Mouse (Mus musculus): ENCODE data around the gene Ccl22. TPM values are rescaled to one million over a fixed set of nuclear protein-coding genes. Genes with fewer than 3 reads are reported as not detected.

Gene Ccl22
- polyA plus RNA-seq, 1 experiment, result not detected

GRCm38 (mm10) chr8:94778036-94778435, 32.6 kb downstream of the Ccl22 start:
- 75% methylated on average over 10 of the region's 10 CpGs for WGBS
- Histone ChIP-seq H3K4me3 (replicated peaks; ENCODE audit: control insufficient read depth, low read depth, low read length) (no peak overlapping the region), H3K27ac (ENCODE audit: control insufficient read depth, insufficient read depth, low read depth, low read length, poor library complexity) (no peak overlapping the region), H3K4me1 (ENCODE audit: control insufficient read depth, insufficient read depth, low read length) (no peaks in the 10 kb centered on the region; the same call in 1 of the 2 replicates)
- TF ChIP-seq POLR2A (IDR thresholded peaks at IDR 0.05; ENCODE audit: borderline replicate concordance, control insufficient read depth, low read depth, low read length) (no peak), CTCF (IDR thresholded peaks at IDR 0.05; ENCODE audit: control insufficient read depth, insufficient read depth, low read length) (no peak)

- H3K27ac ChIP-seq (ENCODE audit: control insufficient read depth, insufficient read depth, low read depth, low read length, poor library complexity), result no peak overlapping the region
- no peaks in the 10 kb centered on the region; the same call in 1 of the 2 replicates for H3K4me1 ChIP-seq (ENCODE audit: control insufficient read depth, insufficient read depth, low read length)
- no peak overlapping the region for H3K4me3 ChIP-seq (replicated peaks; ENCODE audit: control insufficient read depth, low read depth, low read length)
- TF ChIP-seq POLR2A (IDR thresholded peaks at IDR 0.05; ENCODE audit: borderline replicate concordance, control insufficient read depth, low read depth, low read length), result no peak
- no peak for TF ChIP-seq CTCF (IDR thresholded peaks at IDR 0.05; ENCODE audit: control insufficient read depth, insufficient read depth, low read length)
- 5% methylated on average over 5 of the region's 5 CpGs for WGBS
Measured at GRCm38 (mm10) chr8:94778473-94778872, 33.1 kb downstream of the Ccl22 start.

- 5% methylated on average over 10 of the region's 10 CpGs for WGBS
- Histone ChIP-seq H3K27ac (ENCODE audit: control insufficient read depth, insufficient read depth, low read depth, low read length, poor library complexity) (no peak overlapping the region), H3K4me1 (ENCODE audit: control insufficient read depth, insufficient read depth, low read length) (no peaks in the 10 kb centered on the region; the same call in 1 of the 2 replicates), H3K4me3 (replicated peaks; ENCODE audit: control insufficient read depth, low read depth, low read length) (no peak overlapping the region)
- TF ChIP-seq CTCF (IDR thresholded peaks at IDR 0.05; ENCODE audit: control insufficient read depth, insufficient read depth, low read length), result no peak
Measured at GRCm38 (mm10) chr8:94778895-94779533, 33.6 kb downstream of the Ccl22 start.

- no peak overlapping the region for H3K4me3 ChIP-seq (replicated peaks; ENCODE audit: control insufficient read depth, low read depth, low read length)
- WGBS, result 68% methylated on average over 16 of the region's 16 CpGs
- H3K4me1 ChIP-seq (ENCODE audit: control insufficient read depth, insufficient read depth, low read length), result no peaks in the 10 kb centered on the region; the same call in 1 of the 2 replicates
- TF ChIP-seq CTCF (IDR thresholded peaks at IDR 0.05; ENCODE audit: control insufficient read depth, insufficient read depth, low read length) (no peak), POLR2A (IDR thresholded peaks at IDR 0.05; ENCODE audit: borderline replicate concordance, control insufficient read depth, low read depth, low read length) (no peak)
- H3K27ac ChIP-seq (ENCODE audit: control insufficient read depth, insufficient read depth, low read depth, low read length, poor library complexity), result no peak overlapping the region
Measured at GRCm38 (mm10) chr8:94779534-94780294, 34.3 kb downstream of the Ccl22 start.

GRCm38 (mm10) chr8:94780491-94781154, 35.2 kb downstream of the Ccl22 start:
- Histone ChIP-seq H3K4me3 (replicated peaks; ENCODE audit: control insufficient read depth, low read depth, low read length) (no peak overlapping the region), H3K27ac (ENCODE audit: control insufficient read depth, insufficient read depth, low read depth, low read length, poor library complexity) (no peak overlapping the region), H3K4me1 (ENCODE audit: control insufficient read depth, insufficient read depth, low read length) (no peaks in the 10 kb centered on the region; the same call in 1 of the 2 replicates)
- 86% methylated on average over 21 of the region's 21 CpGs for WGBS
- no peak for TF ChIP-seq POLR2A (IDR thresholded peaks at IDR 0.05; ENCODE audit: borderline replicate concordance, control insufficient read depth, low read depth, low read length)

GRCm38 (mm10) chr8:94781155-94781837, 35.9 kb downstream of the Ccl22 start:
- no peak overlapping the region for H3K27ac ChIP-seq (ENCODE audit: control insufficient read depth, insufficient read depth, low read depth, low read length, poor library complexity)
- no peaks in the 10 kb centered on the region; the same call in 1 of the 2 replicates for H3K4me1 ChIP-seq (ENCODE audit: control insufficient read depth, insufficient read depth, low read length)
- H3K4me3 ChIP-seq (replicated peaks; ENCODE audit: control insufficient read depth, low read depth, low read length), result no peak overlapping the region
- no peak for TF ChIP-seq POLR2A (IDR thresholded peaks at IDR 0.05; ENCODE audit: borderline replicate concordance, control insufficient read depth, low read depth, low read length)
- no peak for TF ChIP-seq CTCF (IDR thresholded peaks at IDR 0.05; ENCODE audit: control insufficient read depth, insufficient read depth, low read length)
- WGBS, result 68% methylated on average over 7 of the region's 7 CpGs

GRCm38 (mm10) chr8:94781838-94782235, 36.4 kb downstream of the Ccl22 start:
- 25% methylated on average over 11 of the region's 11 CpGs for WGBS
- Histone ChIP-seq H3K4me1 (ENCODE audit: control insufficient read depth, insufficient read depth, low read length) (peaks cover 2% of the 10 kb centered on the region), H3K4me3 (replicated peaks; ENCODE audit: control insufficient read depth, low read depth, low read length) (no peak overlapping the region), H3K27ac (ENCODE audit: control insufficient read depth, insufficient read depth, low read depth, low read length, poor library complexity) (no peak overlapping the region)
- TF ChIP-seq POLR2A (IDR thresholded peaks at IDR 0.05; ENCODE audit: borderline replicate concordance, control insufficient read depth, low read depth, low read length), result no peak
- TF ChIP-seq CTCF (IDR thresholded peaks at IDR 0.05; ENCODE audit: control insufficient read depth, insufficient read depth, low read length), result no peak

- H3K4me1 ChIP-seq (ENCODE audit: control insufficient read depth, insufficient read depth, low read length), result peaks cover 3% of the 10 kb centered on the region
- TF ChIP-seq CTCF (IDR thresholded peaks at IDR 0.05; ENCODE audit: control insufficient read depth, insufficient read depth, low read length) (no peak), POLR2A (IDR thresholded peaks at IDR 0.05; ENCODE audit: borderline replicate concordance, control insufficient read depth, low read depth, low read length) (no peak)
- WGBS, result 12% methylated on average over 4 of the region's 4 CpGs
- H3K27ac ChIP-seq (ENCODE audit: control insufficient read depth, insufficient read depth, low read depth, low read length, poor library complexity), result no peak overlapping the region
- no peak overlapping the region for H3K4me3 ChIP-seq (replicated peaks; ENCODE audit: control insufficient read depth, low read depth, low read length)
Measured at GRCm38 (mm10) chr8:94783890-94784289, 38.5 kb downstream of the Ccl22 start.
